Mouse (Mus musculus) hindbrain, postnatal 0 days (tissue): ENCODE data around the gene Cmtm7. TPM values are rescaled to one million over a fixed set of nuclear protein-coding genes. Genes with fewer than 3 reads are reported as not detected.

Experiments used
- ATAC-seq: fragments of 200-750 bp; cut with Nextera tagmentation; 2 replicates; pipeline ENCODE4 v1.8.0; 2017; ENCODE audit warnings: mild to moderate bottlenecking, moderate TSS enrichment, moderate library complexity
- DNase-seq: peaks from one replicate; pipeline ENCODE4 v3.0.0-alpha.2; 2015; ENCODE audit warnings: low spot score
- H3K27ac ChIP-seq: fragments of 300-500 bp; sonication (generic); 2 replicates; pipeline ENCODE4 v1.5.1; 2014; ENCODE audit warnings: mild to moderate bottlenecking
- H3K27me3 ChIP-seq: fragments of 300-500 bp; sonication (generic); 2 replicates; pipeline ENCODE4 v1.6.1; 2014; ENCODE audit warnings: low read length, mixed read lengths; ENCODE audit not compliant: insufficient read depth
- H3K36me3 ChIP-seq: fragments of 300-500 bp; sonication (generic); 2 replicates; pipeline ENCODE4 v1.6.1; 2014; ENCODE audit warnings: low read length, mixed read lengths; ENCODE audit not compliant: insufficient read depth
- H3K4me1 ChIP-seq: fragments of 300-500 bp; sonication (generic); 2 replicates; pipeline ENCODE4 v1.6.1; 2014; ENCODE audit warnings: antibody characterized with exemption, low read length, mixed read lengths; ENCODE audit not compliant: insufficient read depth
- H3K4me2 ChIP-seq: fragments of 300-500 bp; sonication (generic); 2 replicates; pipeline ENCODE4 v1.6.1; 2014; ENCODE audit warnings: low read depth, mild to moderate bottlenecking, low read length, moderate library complexity, mixed read lengths
- H3K4me3 ChIP-seq: fragments of 300-500 bp; sonication (generic); 2 replicates; pipeline ENCODE4 v1.5.1; 2014; ENCODE audit warnings: low read length
- H3K9ac ChIP-seq: fragments of 300-500 bp; sonication (generic); replicated peaks from 2 replicates; pipeline ENCODE4 v1.6.1; 2014; ENCODE audit warnings: mild to moderate bottlenecking, low read length, moderate library complexity, mixed read lengths
- H3K9me3 ChIP-seq: fragments of 300-500 bp; sonication (generic); 2 replicates; pipeline ENCODE4 v1.6.1; 2016; ENCODE audit warnings: low read length, mixed read lengths
- CTCF ChIP-seq: IDR thresholded peaks from 2 replicates; pipeline ENCODE4 v1.5.1; 2016; ENCODE audit warnings: antibody characterized with exemption, control low read depth, low read depth
- WGBS: fragments of 180-500 bp; shearing (Covaris S2); extraction: QIAGEN DNeasy Blood & Tissue Kit; methylation state at CpG from one replicate; pipeline ENCODE4 v1.1.7; 2014; 5-methylcytosine and 5-hydroxymethylcytosine counted together
- polyA plus RNA-seq: library from polyadenylated mRNA; unstranded; fragments of >200 nt; fragmentation: Nextera tagmentation; extraction: Ambion mirVana; gene quantifications from 2 replicates; pipeline ENCODE4 v1.2.1, GENCODE M21; 2015
- total RNA-seq: library from RNA; depleted of rRNA; stranded (reverse); fragments of >200 nt; gene quantifications from 2 replicates; pipeline ENCODE4 v1.2.3, GENCODE M21; 2014

Gene Cmtm7
- total and polyA plus RNA-seq, 2 experiments from 2014 or later = 11.8 to 21.1 TPM

- Histone ChIP-seq H3K9me3 (no peaks in the 10 kb centered on the region), H3K36me3 (peaks cover 13% of the 10 kb centered on the region; the same call in 1 of the 2 replicates), H3K27ac (no peak overlapping the region), H3K9ac (no peak overlapping the region), H3K4me2 (no peak overlapping the region), H3K4me1 (no peaks in the 10 kb centered on the region), H3K4me3 (no peak overlapping the region), H3K27me3 (no peaks in the 10 kb centered on the region)
- ATAC-seq = no peak
- no peak for DNase-seq
- no peak for TF ChIP-seq CTCF
- WGBS = 70% methylated on average over 4 of the region's 4 CpGs
Observed at GRCm38 (mm10) chr9:114745654-114746053, 36.0 kb downstream of the Cmtm7 start.

DNA sequence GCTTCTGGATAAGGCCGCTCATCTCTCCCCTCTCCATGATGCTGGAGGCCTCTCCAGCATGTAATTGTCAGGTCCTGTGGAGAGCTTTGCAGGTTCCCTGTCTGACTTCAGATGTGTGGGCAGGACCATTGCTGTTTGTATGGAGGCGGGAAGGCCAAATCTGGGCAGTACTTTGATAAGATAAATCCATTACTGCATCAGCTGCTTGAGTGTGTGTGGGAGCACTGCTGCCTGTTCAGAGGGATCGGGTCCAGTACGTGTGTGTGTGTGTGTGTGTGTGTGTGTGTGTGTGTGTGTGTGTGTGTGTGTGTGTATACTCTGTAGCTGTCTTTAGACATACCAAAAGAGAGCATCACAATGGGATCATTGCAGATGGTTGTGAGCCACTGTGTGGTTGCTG is 36.5 kb downstream of the Cmtm7 start:
- ATAC-seq (no peak), DNase-seq (no peak)
- Histone ChIP-seq H3K36me3 (peaks cover 13% of the 10 kb centered on the region; the same call in 1 of the 2 replicates), H3K9me3 (no peaks in the 10 kb centered on the region), H3K4me2 (no peak overlapping the region), H3K4me1 (no peaks in the 10 kb centered on the region), H3K27ac (no peak overlapping the region), H3K9ac (no peak overlapping the region), H3K27me3 (no peaks in the 10 kb centered on the region), H3K4me3 (no peak overlapping the region)
- WGBS = 89% methylated on average over 4 of the region's 4 CpGs
- no peak for TF ChIP-seq CTCF

- TF ChIP-seq CTCF = no peak
- Histone ChIP-seq H3K36me3 (peaks cover 9% of the 10 kb centered on the region; the same call in 1 of the 2 replicates), H3K4me1 (no peaks in the 10 kb centered on the region), H3K4me2 (no peak overlapping the region), H3K27me3 (no peaks in the 10 kb centered on the region), H3K9ac (no peak overlapping the region), H3K9me3 (no peaks in the 10 kb centered on the region), H3K4me3 (no peak overlapping the region), H3K27ac (no peak overlapping the region)
- WGBS = 87% methylated on average over 2 of the region's 2 CpGs
- DNase-seq = no peak
- ATAC-seq = no peak
Observed at GRCm38 (mm10) chr9:114742731-114743130, 38.9 kb downstream of the Cmtm7 start.

GRCm38 (mm10) chr9:114740336-114740735 is 41.3 kb downstream of the Cmtm7 start:
- Histone ChIP-seq H3K36me3 (peaks cover 7% of the 10 kb centered on the region; the same call in 1 of the 2 replicates), H3K9me3 (no peaks in the 10 kb centered on the region), H3K4me3 (no peak overlapping the region), H3K4me2 (no peak overlapping the region), H3K27ac (no peak overlapping the region), H3K9ac (no peak overlapping the region), H3K27me3 (no peaks in the 10 kb centered on the region), H3K4me1 (no peaks in the 10 kb centered on the region)
- DNase-seq (no peak), ATAC-seq (no peak)
- TF ChIP-seq CTCF = no peak
- 92% methylated on average over 9 of the region's 9 CpGs for WGBS

- Histone ChIP-seq H3K9ac (no peak overlapping the region), H3K4me3 (no peak overlapping the region), H3K27me3 (no peaks in the 10 kb centered on the region), H3K4me1 (peaks cover 8% of the 10 kb centered on the region), H3K27ac (no peak overlapping the region), H3K9me3 (no peaks in the 10 kb centered on the region), H3K4me2 (no peak overlapping the region), H3K36me3 (no peaks in the 10 kb centered on the region)
- no peak for TF ChIP-seq CTCF
- 70% methylated on average over 11 of the region's 11 CpGs for WGBS
- no peak for ATAC-seq
- DNase-seq = no peak
Observed at GRCm38 (mm10) chr9:114736442-114736841, 45.2 kb downstream of the Cmtm7 start.

DNA sequence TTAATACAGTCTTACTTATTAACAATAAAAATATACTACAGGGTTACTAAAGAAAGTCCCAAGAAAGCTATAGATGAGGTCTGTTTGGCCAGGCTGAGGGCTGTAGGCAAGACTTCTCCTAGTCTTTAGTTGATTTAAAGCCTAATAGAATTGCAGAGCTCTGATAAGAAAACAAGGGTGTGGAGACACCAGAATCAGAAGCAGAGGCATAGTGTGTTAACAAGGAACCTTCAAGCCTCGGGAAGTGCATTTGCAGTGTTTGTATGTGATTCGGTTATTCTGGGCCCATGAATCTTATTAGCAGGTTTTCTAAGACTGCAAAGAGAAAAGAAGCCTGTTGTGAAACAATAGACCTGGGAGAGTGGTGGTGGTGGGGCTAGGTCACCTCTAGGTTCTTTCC is 48.4 kb downstream of the Cmtm7 start:
- Histone ChIP-seq H3K36me3 (no peaks in the 10 kb centered on the region), H3K9ac (no peak overlapping the region), H3K27me3 (no peaks in the 10 kb centered on the region), H3K9me3 (no peaks in the 10 kb centered on the region), H3K27ac (no peak overlapping the region), H3K4me2 (no peak overlapping the region), H3K4me1 (peaks cover 8% of the 10 kb centered on the region), H3K4me3 (no peak overlapping the region)
- no peak for ATAC-seq
- no peak for DNase-seq
- no peak for TF ChIP-seq CTCF
- 80% methylated on average over 2 of the region's 2 CpGs for WGBS

DNA sequence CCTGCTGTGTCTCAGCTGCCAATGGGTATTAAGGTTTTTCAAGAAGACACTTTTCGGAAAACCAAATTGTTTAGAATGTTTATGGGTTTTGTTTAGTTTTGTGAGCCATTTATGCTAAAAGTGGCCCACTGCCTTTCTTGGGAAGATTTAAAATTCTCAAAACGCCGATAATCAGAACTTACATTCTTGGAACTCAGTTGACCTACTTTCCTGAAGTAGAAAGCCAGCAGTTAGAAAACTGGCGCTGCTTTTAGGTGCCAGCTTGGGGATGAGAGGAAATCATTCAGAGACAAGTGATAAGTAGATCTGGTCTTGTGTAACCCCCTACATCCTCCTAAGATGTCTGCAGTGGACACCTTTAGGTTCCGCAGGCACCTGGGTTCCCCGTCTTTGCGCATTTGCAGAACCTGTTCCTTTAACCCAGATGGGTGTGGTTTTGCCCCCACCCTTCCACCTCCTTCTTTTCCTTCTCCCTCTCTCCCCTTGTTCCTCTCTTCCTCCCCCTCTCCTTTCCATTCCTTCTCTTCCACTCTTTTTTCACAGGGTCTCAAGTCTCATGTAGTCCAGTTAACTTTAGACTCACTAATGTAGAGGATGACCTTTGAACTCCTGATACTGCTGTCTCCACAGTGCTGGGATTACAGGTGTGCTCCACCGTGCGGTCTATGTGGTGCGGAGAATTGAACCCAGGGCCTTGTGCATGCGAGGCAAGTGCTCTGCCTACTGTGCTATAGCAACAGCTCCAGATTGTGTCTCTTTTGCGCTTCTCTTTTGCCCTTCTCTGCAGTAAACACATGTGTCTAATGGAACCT is 49.6 kb downstream of the Cmtm7 start:
- no peaks in the 10 kb centered on the region for H3K27me3 ChIP-seq
- peaks cover 8% of the 10 kb centered on the region for H3K4me1 ChIP-seq
- TF ChIP-seq CTCF = no peak
- H3K9me3 ChIP-seq = no peaks in the 10 kb centered on the region
- H3K36me3 ChIP-seq = no peaks in the 10 kb centered on the region
- ATAC-seq (no peak), DNase-seq (no peak)
- H3K4me2 ChIP-seq = peak overlapping the region; percentile 72
- peak overlapping the region; percentile 80; the same call in 1 of the 2 replicates for H3K27ac ChIP-seq
- peak overlapping the region; percentile 58 for H3K4me3 ChIP-seq
- H3K9ac ChIP-seq = peak overlapping the region; percentile 78; the same call in 1 of the 2 replicates
- WGBS = 65% methylated on average over 12 of the region's 12 CpGs
